ENCODE assay signal across 10 mouse cellular contexts in the genomic region with DNA sequence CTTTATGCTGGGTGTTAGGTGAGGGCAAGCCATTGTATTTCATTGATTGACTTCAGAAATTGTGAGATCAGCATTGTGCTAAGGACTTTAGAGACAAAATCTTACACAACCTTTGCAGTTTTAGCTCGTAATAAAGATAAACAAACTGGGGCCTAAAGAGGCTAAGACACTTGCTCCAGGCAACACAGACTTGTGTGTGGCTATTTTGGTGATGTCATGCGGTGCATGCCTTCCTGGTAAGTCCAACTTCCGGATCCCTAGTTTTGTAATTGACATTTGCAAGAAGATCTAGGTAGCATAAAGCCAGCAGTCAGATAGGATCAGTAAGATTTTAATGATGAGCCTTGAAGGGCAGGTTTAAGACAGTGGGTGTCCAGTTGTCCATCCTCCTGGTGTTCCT. TPM values are rescaled to one million over a fixed set of nuclear protein-coding genes. Genes with fewer than 3 reads are reported as not detected.
A peak's percentile ranks its signal among the peaks of the same experiment; 100 is the strongest.
DNase-seq lines count a peak whose midpoint lies in the region; ATAC-seq and TF ChIP-seq lines count a peak whose summit lies in the region.
"Had no signal": no experiment of that assay in that cellular context is flagged by ENCODE, and none has a peak within 500 bp of the region (broad histone marks: within the 10 kb centered on the region; RNA-seq: fewer than 3 reads in every experiment).

No protein-coding gene starts in this region.

- no peak overlapping the region for H3K27ac ChIP-seq in kidney, embryonic 14.5 days (ENCODE audit: low read depth, low read length)
- H3K27ac ChIP-seq in embryonic facial prominence, embryonic 14.5 days (replicated peaks; ENCODE audit: low read depth, low read length): no peak overlapping the region
- H3K27ac ChIP-seq in liver, embryonic 12.5 days: no peak overlapping the region

- peaks cover 3% of the 10 kb centered on the region; the same call in 1 of the 2 replicates for H3K4me1 ChIP-seq in kidney, embryonic 14.5 days (ENCODE audit: control insufficient read depth, insufficient read depth, low read length)
- H3K4me1 ChIP-seq in E14TG2a.4 (replicated peaks; ENCODE audit: low read depth, low read length): peaks cover 20% of the 10 kb centered on the region
- H3K4me1 ChIP-seq in embryonic facial prominence, embryonic 14.5 days (ENCODE audit: control insufficient read depth, insufficient read depth, low read length): 0 out of 2 replicates have a peak, but pooled peaks cover 3% of the 10 kb centered on the region
- peaks cover 19% of the 10 kb centered on the region for H3K4me1 ChIP-seq in liver, embryonic 12.5 days

- TF ChIP-seq CTCF in E14TG2a.4 (conservative IDR thresholded peaks at IDR 0.05; ENCODE audit: low read length): no peak

- 75% methylated on average over 3 of the region's 3 CpGs for WGBS in kidney, embryonic 14.5 days
- 75% methylated on average over 3 of the region's 3 CpGs for WGBS in embryonic facial prominence, embryonic 14.5 days
- 73% methylated on average over 3 of the region's 3 CpGs for WGBS in liver, embryonic 12.5 days (ENCODE audit: insufficient replicate concordance)

- DNase-seq in kidney, postnatal 10 days: no peak
- no peak for DNase-seq in embryonic facial prominence, embryonic 14.5 days (ENCODE audit: low spot score)
- no peak for DNase-seq in frontal cortex, postnatal 10 days (ENCODE audit: low spot score in 2 of 2)
- no peak for DNase-seq in urinary bladder, postnatal 36 days (ENCODE audit: low spot score in 2 of 2)
- DNase-seq: lung, adult 2 months had no signal

- no peaks in the 10 kb centered on the region for H3K36me3 ChIP-seq in kidney, embryonic 14.5 days (ENCODE audit: control insufficient read depth, insufficient read depth, low read length)
- H3K36me3 ChIP-seq in E14TG2a.4 (ENCODE audit: insufficient read depth, low read length): no peaks in the 10 kb centered on the region
- H3K36me3 ChIP-seq in embryonic facial prominence, embryonic 14.5 days (ENCODE audit: control insufficient read depth, insufficient read depth, low read length): no peaks in the 10 kb centered on the region
- no peaks in the 10 kb centered on the region for H3K36me3 ChIP-seq in liver, embryonic 12.5 days

- H3K9ac ChIP-seq in kidney, embryonic 14.5 days (ENCODE audit: low read depth, low read length): no peak overlapping the region
- no peak overlapping the region for H3K9ac ChIP-seq in embryonic facial prominence, embryonic 14.5 days (ENCODE audit: low read depth, low read length)
- H3K9ac ChIP-seq in liver, embryonic 12.5 days: no peak overlapping the region

- peak overlapping the region; percentile 53; the same call in 1 of the 2 replicates for H3K4me3 ChIP-seq in kidney, embryonic 14.5 days (ENCODE audit: low read length)
- peak overlapping the region; percentile 77; the same call in 1 of the 2 replicates for H3K4me3 ChIP-seq in E14TG2a.4 (replicated peaks; ENCODE audit: low read length)
- peak overlapping the region; percentile 68 for H3K4me3 ChIP-seq in embryonic facial prominence, embryonic 14.5 days (ENCODE audit: low read depth, low read length)
- H3K4me3 ChIP-seq in liver, embryonic 12.5 days: peak overlapping the region; percentile 69; the same call in 1 of the 2 replicates

- no peak for ATAC-seq in kidney, embryonic 14.5 days (ENCODE audit: low FRiP score, low TSS enrichment)
- no peak for ATAC-seq in embryonic facial prominence, embryonic 14.5 days (ENCODE audit: low read depth)
- no peak for ATAC-seq in liver, embryonic 12.5 days
- no peak for ATAC-seq in activated CD4-positive, CD25-positive, alpha-beta regulatory T cell, adult 4 months

- H3K27me3 ChIP-seq in kidney, embryonic 14.5 days (ENCODE audit: control insufficient read depth, insufficient read depth, low read length): no peaks in the 10 kb centered on the region
- peaks cover 65% of the 10 kb centered on the region for H3K27me3 ChIP-seq in E14TG2a.4 (ENCODE audit: insufficient read depth, low read length)
- H3K27me3 ChIP-seq in embryonic facial prominence, embryonic 14.5 days (replicated peaks; ENCODE audit: control insufficient read depth, insufficient read depth, low read length): no peaks in the 10 kb centered on the region
- H3K27me3 ChIP-seq in liver, embryonic 12.5 days (replicated peaks): peaks cover 54% of the 10 kb centered on the region

- H3K4me2 ChIP-seq in kidney, embryonic 14.5 days (replicated peaks; ENCODE audit: low read depth, low read length): peak overlapping the region; percentile 68
- H3K4me2 ChIP-seq in embryonic facial prominence, embryonic 14.5 days (ENCODE audit: low read depth, low read length): peak overlapping the region; percentile 67
- H3K4me2 ChIP-seq in liver, embryonic 12.5 days: peak overlapping the region; percentile 91

- H3K9me3 ChIP-seq in kidney, embryonic 14.5 days (ENCODE audit: control insufficient read depth, low read length): no peaks in the 10 kb centered on the region
- no peaks in the 10 kb centered on the region for H3K9me3 ChIP-seq in E14TG2a.4 (ENCODE audit: low read length)
- H3K9me3 ChIP-seq in embryonic facial prominence, embryonic 14.5 days (ENCODE audit: control insufficient read depth, low read length): no peaks in the 10 kb centered on the region
- no peaks in the 10 kb centered on the region for H3K9me3 ChIP-seq in liver, embryonic 12.5 days (replicated peaks)

RNA-seq across cellular contexts. Expression of a gene that starts 1.1 kb away (rescaled TPM):
- polyA plus RNA-seq in kidney, embryonic 14.5 days (2014; fragmentation: Nextera tagmentation; extraction: Ambion mirVana): 2.9 and 4.3 TPM in 2 replicates
- 4.3 and 4.7 TPM in 2 replicates for polyA plus RNA-seq in embryonic facial prominence, embryonic 14.5 days (2014; fragmentation: Nextera tagmentation; extraction: Ambion mirVana)
- 1.6 and 1.8 TPM in 2 replicates for polyA plus RNA-seq in liver, embryonic 12.5 days (2016; fragmentation: Nextera tagmentation; extraction: Ambion mirVana)
- polyA plus RNA-seq in activated CD4-positive, CD25-positive, alpha-beta regulatory T cell, adult 4 months (2017; shearing (Covaris generic)): 10 to 100 TPM; 12.6 to 13.3 TPM
- polyA plus RNA-seq: erythroblast, embryonic 14.5 days had no signal
